Mouse (Mus musculus): ENCODE results near the gene Ntmt1.

Ntmt1 gene

GRCm38 (mm10) chr2:30807648-30808295 lies at the start of gene Ntmt1:
Gene Ntmt1 (plus strand): TSS chr2:30807826.
- peak; percentile 99 for DNase-seq (ENCODE audit: low read depth, low spot score)

DNA sequence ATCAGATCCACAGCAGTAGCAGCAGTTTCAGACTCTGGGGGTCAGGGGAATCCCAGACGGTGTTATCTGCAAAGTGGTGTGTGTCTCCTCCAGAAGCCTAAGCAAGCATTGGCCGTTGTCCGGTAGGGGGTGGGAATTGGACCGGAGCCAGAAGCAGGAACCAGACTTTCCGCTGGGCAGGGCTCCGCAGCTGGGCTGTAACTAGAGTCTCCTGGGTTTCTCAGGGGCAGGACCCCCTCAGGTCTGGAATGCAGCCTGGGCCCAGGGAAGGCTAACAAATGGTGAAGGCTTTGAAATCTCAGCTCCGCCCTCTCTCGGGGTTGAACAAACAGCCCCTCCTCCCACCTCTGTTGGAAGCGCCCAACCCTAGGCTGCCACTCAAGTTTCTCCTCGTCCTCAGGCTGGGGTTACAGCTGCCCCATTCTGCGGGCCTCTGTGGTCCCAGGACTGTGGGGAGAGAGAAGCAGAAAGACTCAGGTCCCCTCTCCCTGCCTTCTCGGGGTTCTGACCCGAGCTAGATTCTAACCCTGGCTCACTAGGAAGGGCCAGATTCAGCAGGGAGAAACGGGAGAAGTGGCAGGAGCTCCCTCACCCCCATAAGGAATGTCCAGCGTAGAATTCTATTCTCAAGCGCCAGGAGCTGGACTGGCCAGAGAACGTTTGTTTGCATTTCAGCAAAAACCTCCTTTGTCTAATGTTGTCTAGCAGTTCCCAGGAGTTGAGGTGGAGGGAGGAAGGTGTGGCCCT lies 49.1 kb upstream of the Ntmt1 start:
- peak; percentile 97 for DNase-seq (ENCODE audit: low read depth, low spot score)

- DNase-seq (ENCODE audit: low read depth, low spot score) = no peak
Measured at GRCm38 (mm10) chr2:30759088-30759374, 48.6 kb upstream of the Ntmt1 start.

GRCm38 (mm10) chr2:30759442-30759841 lies 48.2 kb upstream of the Ntmt1 start:
- no peak for DNase-seq (ENCODE audit: low read depth, low spot score)

GRCm38 (mm10) chr2:30759858-30760547 lies 47.6 kb upstream of the Ntmt1 start:
- DNase-seq (ENCODE audit: low read depth, low spot score) = no peak

DNA sequence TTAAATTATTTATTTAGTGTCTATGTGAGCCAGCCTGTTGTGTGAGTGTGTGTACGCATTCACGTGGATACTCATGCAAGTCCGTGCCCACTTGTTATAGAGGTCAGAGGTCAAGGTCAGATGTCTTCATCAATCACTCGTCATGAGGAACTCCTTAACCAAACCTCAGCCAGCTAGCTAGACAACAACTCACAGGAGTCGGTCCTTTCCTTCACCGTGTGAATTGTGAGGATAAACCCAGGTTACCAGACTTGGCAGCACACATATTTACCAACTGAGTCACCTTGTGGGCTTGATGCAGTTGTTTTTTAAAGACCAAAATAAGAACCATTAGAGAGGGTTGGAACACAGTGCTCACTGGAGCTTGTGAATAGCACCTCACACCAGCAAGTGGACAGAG lies 46.9 kb upstream of the Ntmt1 start:
- DNase-seq (ENCODE audit: low read depth, low spot score) = no peak

- no peak for DNase-seq (ENCODE audit: low read depth, low spot score)
Measured at GRCm38 (mm10) chr2:30766446-30766845, 41.2 kb upstream of the Ntmt1 start.

DNA sequence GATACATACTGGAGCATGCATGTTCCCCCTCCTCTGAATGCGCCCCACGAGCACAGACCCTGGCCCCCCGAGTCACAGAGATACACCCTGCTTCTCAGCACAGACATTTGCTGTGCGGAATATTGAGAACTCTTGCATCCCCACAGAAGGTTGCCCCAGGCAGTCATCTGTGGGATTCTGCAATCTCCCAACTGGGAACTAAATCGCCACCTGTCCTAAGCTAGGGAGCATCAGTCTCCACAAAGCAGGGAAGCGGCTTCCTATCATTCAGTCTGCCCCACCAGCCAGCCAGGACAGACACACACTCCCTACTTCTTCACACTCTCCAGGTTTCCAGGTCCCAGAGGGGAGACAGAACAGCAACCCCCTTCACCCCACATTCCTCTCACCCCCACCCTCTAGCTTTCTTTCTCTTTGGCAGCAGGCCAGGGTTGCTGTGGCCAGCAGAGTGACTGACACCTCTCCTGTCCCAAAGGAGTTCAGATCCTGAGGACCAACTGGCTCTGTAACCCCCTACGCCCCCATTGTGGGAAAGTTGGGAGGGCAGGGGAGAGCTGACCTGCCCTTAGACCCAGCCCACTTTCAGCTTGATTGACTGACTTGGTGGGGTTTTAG lies 39.9 kb upstream of the Ntmt1 start:
- DNase-seq (ENCODE audit: low read depth, low spot score) = no peak

DNA sequence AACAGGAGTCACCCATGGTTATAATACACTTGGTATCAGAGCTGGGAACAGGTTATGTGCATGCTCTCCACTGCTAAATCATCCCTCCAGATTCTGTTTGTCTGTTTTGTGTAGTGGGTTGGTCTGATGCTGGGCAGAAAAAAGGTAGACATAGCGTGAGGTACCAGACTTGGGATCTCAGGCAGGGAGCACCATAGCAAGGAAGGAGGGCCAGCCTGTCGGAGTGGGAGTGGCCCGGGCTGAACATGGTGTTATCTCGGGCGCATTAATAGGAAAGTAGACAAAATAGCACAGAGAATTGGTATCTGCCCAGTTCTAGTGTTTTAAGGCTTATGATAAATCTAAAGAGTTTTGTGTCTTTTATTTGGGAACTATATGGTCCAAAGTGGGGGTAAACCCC lies 39.1 kb upstream of the Ntmt1 start:
- no peak for DNase-seq (ENCODE audit: low read depth, low spot score)

DNA sequence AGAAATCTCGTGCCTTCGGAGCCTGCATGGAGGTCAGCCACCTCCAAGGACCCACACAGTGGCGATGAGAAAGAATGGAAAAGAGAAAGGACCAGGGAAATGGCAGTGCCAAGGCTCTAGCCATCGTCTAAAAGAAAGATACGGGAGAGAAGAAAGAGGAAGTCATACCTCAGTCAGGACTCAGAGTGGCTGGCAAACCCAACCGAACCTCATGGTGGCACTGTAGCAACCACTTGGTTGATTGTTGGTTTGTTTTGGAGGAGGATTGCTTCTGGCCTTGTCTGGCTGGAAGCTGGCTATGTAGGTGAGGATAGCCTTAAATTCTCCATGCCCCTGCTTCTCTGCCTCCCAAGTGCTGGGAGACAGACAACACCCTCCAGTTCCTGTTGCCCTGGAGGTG lies 38.4 kb upstream of the Ntmt1 start:
- no peak for DNase-seq (ENCODE audit: low read depth, low spot score)

GRCm38 (mm10) chr2:30771368-30771805 lies 36.2 kb upstream of the Ntmt1 start:
- no peak for DNase-seq (ENCODE audit: low read depth, low spot score)

- DNase-seq (ENCODE audit: low read depth, low spot score) = no peak
Measured at GRCm38 (mm10) chr2:30771806-30772460, 35.7 kb upstream of the Ntmt1 start.

DNA sequence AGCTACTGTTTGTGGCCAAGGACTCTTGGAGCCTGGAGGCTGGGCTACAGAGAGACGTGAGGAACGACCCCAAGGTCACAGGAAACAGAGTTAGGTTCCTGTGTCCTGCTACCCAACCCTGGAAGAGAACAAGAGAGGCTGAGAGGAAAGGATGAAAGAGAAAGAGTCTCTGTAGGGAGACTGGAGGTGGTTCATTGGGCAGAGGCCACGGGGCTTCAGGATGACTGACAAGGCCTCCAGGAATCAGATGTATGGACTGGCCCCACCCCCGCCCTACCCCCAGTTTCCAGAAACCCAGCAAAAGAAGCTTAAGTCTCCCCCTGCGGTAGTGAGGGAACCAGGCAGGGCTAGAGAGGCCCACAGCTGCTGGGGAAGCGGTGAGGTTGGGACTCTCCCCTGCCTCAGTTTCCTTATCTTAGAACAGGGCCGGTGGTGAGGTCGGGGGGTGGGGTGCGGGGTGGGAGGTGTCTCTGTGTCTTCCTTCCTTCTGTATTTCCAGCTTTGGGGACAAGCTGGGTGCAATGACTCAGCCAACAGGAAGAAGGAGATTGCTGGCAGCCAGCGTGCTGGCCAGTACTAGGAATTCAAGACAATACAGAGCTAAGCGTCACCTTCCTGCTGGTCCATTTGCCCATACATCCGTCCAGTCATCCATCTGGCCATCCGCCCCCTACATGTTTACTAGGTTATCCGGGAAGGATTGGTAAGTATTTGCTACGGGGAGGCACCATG lies 34.9 kb upstream of the Ntmt1 start:
- DNase-seq (ENCODE audit: low read depth, low spot score) = no peak

DNA sequence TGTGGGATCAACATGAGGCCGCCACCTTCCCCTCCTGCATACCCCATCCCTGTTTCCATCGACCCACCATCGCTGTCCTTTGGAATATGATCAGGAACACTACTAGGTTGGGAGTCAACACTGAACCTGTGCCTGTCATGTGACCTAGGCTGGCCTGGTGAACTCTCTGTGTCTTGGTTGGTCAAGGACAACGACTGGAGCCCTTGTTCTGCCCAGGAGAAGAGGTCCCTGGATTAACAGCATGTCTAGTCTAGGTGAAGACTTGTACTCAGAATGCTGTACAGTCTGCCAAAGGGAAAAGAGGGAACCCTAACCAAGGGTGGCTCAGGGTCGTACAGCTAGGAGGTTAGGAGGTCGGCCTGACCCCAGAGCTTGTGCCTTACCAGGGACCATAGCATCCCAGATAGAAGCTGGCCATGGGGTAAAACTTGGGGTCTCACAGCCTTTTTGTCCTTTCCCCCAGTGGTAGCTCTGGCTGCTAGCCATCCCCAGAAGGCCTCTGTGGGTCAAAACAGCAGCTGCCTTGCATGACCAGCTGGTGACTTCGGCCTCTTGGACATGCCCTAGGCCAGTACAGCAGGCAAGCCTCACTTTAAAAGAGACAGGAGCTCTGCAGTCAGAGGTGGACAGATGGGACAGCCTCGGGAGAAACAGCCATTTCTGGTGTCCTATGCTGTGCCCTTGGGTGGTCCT lies 34.2 kb upstream of the Ntmt1 start:
- no peak for DNase-seq (ENCODE audit: low read depth, low spot score)

- DNase-seq (ENCODE audit: low read depth, low spot score) = no peak
Measured at GRCm38 (mm10) chr2:30775955-30776354, 31.7 kb upstream of the Ntmt1 start.

GRCm38 (mm10) chr2:30777266-30777665 lies 30.4 kb upstream of the Ntmt1 start:
- DNase-seq (ENCODE audit: low read depth, low spot score) = no peak

DNA sequence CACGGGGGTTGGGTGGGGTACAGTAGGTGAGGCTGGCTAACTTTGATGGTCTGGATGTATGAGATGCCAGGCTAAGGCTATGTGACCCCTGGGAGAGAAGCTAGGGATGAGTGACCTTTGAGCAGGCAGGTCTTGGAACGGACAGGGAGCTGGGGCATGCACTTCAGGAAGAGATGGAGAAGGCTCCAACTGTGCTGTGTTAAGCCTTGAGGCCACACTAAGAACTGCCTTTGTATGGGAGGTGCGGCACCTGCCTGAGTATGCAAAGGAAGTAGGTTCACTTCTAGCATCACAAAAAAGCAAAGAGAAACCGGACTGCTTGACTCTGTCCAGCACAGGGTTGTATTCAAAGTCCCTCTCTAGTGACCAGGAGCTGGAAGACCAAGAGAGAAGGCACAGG lies 29.4 kb upstream of the Ntmt1 start:
- DNase-seq (ENCODE audit: low read depth, low spot score) = no peak

DNA sequence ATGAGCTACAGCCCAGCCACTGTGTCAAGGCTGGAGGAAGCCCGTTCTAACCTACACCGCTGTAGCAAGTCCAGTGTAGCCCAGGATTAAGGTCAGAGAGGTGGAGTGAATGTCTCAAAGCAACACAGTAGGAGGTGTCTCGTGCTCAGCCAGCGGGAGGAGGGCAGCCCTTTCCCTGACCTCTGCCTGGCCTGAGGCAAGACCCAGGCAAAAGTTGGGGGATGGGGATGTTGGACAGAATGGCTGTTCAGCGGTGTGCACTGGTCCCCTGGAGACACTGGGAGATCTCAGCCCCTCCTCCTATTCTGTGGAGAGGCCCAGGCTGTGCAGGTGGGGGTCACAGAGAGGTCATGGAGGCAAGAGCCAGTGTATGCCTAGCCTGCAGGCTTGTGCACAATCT lies 28.4 kb upstream of the Ntmt1 start:
- DNase-seq (ENCODE audit: low read depth, low spot score) = no peak

GRCm38 (mm10) chr2:30782312-30783290 lies 25.0 kb upstream of the Ntmt1 start:
- no peak for DNase-seq (ENCODE audit: low read depth, low spot score)

All from forelimb bud, embryonic 11.5 days (tissue).